Mouse (Mus musculus) midbrain, embryonic 13.5 days (tissue): Measurements from ENCODE around the gene Gfral. TPM values are rescaled to one million over a fixed set of nuclear protein-coding genes. Genes with fewer than 3 reads are reported as not detected.

Source experiments
- polyA plus RNA-seq: library from polyadenylated mRNA; unstranded; fragments of >200 nt; fragmentation: Nextera tagmentation; extraction: Ambion mirVana; gene quantifications from 2 replicates; pipeline ENCODE4 v1.2.1, GENCODE M21; 2015

The Gfral gene
- polyA plus RNA-seq, 1 experiment from 2014 or later: not detected

Other genes with a start within 250 kb of the Gfral start
- 21.6 and 22.6 TPM in 2 replicates for gene Hmgcll1, start 198.8 kb downstream of the Gfral start, polyA plus RNA-seq
- gene Hcrtr2, start 110.2 kb upstream of the Gfral start, polyA plus RNA-seq: 4.1 and 6.0 TPM in 2 replicates